Mouse (Mus musculus) brain, embryonic 14.5 days (tissue): ENCODE data around the gene Usp44.

Source experiments
- CTCF ChIP-seq: fragments of 200-500 bp; IDR thresholded peaks from 2 replicates; pipeline ENCODE4 v1.5.1; 2012; ENCODE audit warnings: inconsistent platforms, mild to moderate bottlenecking, moderate library complexity, borderline replicate concordance; ENCODE audit not compliant: insufficient read depth, insufficient read length; ENCODE audit errors: extremely low read depth
- POLR2A ChIP-seq: fragments of 200-500 bp; IDR thresholded peaks from 2 replicates; pipeline ENCODE4 v1.6.1; 2012; ENCODE audit warnings: mild to moderate bottlenecking, inconsistent platforms, borderline replicate concordance; ENCODE audit not compliant: poor library complexity, insufficient read depth, insufficient read length, severe bottlenecking; ENCODE audit errors: extremely low read depth

DNA sequence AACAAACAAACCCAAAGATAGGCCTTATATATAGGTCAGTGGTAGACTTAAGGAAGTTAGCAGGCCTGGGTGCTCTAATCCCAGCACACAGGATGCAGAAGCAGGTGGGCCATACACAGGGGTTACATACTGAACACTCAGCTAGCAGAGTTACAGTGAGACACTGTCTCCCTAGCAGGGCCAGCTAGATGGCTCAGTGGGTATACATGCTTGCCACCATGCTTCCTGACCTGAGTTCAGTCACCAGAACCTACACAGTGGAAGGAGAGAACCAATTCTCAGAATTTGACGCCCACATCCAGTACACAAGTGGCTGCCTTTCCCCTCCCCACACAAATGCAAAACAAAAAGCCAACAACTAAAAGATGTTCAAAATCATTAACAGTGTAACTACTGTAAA lies 45.4 kb downstream of the Usp44 start:
- TF ChIP-seq CTCF (no peak), POLR2A (no peak)
